Mouse (Mus musculus) B cell, adult 2 months (primary cell): ENCODE data around the gene L3mbtl2.
"Not testable (repeated sequence)": the region's sequence is repeated elsewhere in the genome, so short reads cannot be mapped to it uniquely, and the experiment has no call there.

Experiments used
- DNase-seq, 2 experiments: peaks; one replicate each; pipeline ENCODE4 v3.0.0; 2022

The L3mbtl2 gene

GRCm38 (mm10) chr15:81663697-81664561 is at the start of gene L3mbtl2:
Gene L3mbtl2 (plus strand): TSS chr15:81663889.
- DNase-seq: peak; percentile 91

DNA sequence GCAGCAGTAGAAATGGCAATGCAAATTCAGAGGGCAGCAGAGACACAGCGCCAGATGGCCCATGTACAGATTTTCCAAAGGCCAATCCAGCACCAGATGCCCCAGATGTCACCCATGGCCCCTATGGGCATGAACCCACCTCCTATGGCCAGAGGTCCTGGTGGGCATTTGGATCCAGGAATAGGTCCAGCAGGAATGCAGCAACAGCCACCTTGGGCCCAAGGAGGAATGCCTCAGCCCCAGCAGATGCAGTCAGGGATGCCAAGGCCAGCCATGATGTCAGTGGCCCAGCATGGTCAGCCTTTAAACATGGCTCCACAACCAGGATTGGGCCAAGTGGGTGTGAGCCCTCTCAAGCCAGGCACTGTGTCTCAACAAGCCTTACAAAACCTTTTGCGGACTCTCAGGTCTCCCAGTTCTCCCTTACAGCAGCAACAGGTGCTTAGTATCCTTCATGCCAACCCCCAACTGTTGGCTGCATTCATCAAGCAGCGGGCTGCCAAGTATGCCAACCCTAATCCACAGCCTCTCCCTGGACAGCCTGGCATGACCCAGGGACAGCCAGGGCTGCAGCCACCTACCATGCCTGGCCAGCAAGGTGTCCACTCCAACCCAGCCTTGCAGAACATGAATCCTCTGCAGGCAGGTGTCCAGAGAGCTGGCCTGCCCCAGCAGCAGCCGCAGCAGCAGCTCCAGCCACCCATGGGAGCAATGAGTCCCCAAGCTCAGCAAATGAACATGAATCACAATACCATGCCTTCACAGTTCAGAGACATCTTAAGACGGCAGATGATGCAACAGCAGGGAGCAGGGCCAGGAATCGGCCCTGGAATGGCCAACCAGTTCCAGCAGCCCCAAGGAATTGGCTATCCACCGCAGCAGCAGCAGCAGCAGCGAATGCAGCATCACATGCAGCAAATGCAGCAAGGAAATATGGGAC is 13.9 kb upstream of the L3mbtl2 start:
- no peak for DNase-seq

DNA sequence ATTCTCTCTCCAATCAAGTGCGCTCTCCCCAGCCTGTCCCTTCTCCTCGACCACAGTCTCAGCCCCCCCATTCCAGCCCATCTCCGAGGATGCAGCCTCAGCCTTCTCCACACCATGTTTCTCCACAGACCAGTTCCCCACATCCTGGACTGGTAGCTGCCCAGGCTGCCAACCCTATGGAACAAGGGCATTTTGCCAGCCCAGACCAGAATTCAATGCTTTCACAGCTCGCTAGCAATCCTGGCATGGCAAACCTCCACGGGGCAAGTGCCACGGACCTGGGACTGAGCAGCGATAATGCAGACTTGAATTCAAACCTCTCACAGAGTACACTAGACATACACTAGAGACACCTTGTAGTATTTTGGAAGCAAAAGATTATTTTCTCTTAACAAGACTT is 13.1 kb upstream of the L3mbtl2 start:
- no peak for DNase-seq

DNA sequence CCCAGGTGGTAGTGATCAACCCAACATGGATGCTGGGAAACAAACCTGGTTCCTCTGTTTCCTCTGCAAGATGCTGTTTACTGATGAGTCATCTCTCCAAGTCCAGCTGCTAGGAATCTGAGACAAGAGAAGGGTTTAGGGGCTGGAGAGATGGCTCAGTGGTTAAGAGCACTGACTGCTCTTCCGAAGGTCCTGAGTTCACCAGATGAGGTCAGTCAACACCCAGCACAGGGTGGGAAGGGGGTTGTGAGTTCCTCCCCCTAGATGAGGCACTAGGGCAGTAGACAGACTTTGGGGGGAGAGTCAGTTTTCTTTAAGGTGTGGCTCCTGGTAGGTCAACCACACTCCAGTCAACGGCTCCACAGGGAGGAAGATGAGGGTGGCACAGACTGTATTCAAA is 2.0 kb upstream of the L3mbtl2 start:
- DNase-seq: no peak

DNA sequence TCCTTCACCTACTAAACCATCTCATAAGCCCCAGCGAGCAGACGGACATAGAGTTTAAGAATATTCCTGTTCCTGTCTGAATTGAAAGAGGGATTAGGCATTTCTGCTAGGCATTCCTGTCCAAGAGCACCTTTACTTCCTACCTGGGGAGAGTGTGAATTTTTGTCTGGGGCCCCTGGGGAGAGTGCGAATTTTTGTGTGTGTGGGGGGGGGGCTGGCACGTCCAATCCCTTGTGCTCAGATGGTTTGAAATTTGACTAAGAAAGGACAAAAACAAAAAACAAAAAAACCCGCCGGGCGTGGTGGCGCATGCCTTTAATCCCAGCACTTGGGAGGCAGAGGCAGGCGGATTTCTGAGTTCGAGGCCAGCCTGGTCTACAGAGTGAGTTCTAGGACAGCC is 408 bp upstream of the L3mbtl2 start:
- no peak for DNase-seq

GRCm38 (mm10) chr15:81666957-81667356 is 3.3 kb downstream of the L3mbtl2 start:
- DNase-seq: no peak

GRCm38 (mm10) chr15:81670231-81670640 is 6.5 kb downstream of the L3mbtl2 start:
- peak; percentile 30 to 40 for DNase-seq

- DNase-seq: no peak
These were observed 12.9 kb downstream of the L3mbtl2 start for GRCm38 (mm10) chr15:81676637-81677036.

GRCm38 (mm10) chr15:81680301-81680805 is 16.7 kb downstream of the L3mbtl2 start:
- DNase-seq: no peak

DNA sequence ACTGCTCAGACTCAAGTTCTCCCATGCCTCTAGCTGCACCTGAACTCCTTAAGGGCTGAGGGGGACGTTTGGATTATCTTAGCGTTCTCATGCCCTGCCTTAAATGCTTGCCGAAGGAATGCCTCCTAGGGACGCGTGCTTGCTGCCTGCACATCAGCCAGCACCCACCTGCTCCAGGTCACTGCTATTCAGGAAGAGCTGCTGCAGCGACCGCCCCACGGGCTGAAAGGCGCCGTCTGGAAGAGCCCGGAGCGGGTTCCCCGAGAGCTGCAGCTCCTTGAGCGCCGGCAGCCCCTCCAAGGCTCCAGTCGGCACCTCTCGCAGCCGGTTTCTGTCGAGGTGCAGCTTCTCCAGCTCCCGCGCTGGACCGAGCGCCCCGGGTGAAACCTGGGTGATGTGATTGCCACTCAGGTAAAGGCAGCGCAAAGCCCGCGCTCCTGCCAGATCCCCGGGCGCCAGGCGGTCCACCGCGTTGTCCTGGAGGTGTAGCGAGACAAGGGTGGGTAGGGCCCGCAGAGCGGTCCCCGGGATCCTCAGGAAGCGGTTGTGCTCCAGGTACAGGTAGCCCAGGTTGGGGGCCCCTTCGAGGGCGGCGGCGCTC is 29.8 kb downstream of the L3mbtl2 start:
- DNase-seq: no peak

GRCm38 (mm10) chr15:81693967-81694881 is 30.5 kb downstream of the L3mbtl2 start:
- DNase-seq: peak; percentile 87

GRCm38 (mm10) chr15:81694891-81695290 is 31.2 kb downstream of the L3mbtl2 start:
- DNase-seq: no peak

DNA sequence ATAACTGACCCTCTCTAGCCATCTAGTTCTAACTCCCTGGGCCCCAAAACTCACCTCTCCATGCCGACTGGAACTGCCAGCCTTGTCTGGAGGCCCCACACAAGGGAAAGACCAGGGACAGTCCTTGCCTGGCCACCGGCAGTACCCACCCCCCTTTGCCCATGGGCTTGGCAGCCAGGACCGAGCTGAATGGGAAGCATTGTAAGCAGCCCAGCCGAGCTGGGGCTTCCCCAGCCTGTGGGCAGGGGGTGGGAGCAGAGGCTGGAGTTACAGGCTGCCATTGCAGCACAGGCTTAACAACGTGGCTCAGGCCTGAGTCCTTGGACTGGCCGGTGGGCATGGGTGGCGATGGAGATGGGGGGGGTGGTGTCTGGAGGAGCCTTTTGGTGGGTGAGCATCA is 33.5 kb downstream of the L3mbtl2 start, which contains the start of gene Chadl:
TSS of gene Chadl (minus strand) at position 113 of the 400 bp plus-strand sequence.
- DNase-seq: no peak

DNA sequence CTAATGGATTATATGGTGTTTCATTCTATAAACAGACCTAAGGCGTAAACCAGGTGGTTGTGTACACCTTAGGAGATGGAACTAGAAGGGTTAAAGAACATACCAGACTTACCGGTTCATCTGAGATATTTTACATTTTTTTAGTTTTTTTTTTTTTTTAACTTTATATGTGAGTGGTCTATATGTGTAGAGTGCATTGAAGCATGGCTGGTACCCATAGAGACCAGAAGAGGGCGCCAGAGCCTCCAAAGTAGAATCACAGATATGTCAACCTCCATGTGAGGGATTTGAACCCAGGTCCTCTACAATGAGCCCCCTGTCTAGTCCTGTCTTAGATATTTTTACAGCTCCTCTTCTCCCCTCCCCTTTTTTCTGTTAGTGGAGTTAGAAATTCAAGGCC is 34.2 kb downstream of the L3mbtl2 start:
- DNase-seq: peak; percentile 61 to 62

DNA sequence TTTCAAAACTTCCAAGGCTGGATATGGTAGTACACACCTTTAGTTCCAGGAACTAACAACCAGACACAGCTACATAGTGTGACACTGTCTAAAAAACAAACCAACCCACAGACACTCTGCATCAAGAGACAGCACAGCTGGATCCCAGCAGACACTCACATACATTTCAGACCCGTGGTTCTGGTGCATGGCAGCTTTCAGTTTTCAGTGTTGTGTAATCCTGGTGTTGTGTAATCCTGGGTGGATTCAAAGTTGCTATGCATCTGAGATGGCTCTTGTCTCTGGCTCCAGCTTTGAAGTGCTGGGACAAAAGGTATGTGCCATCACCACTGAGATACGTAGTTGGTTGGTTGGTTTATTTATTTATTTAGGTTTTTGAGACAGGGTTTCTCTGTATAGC is 34.8 kb downstream of the L3mbtl2 start:
- no peak for DNase-seq

DNA sequence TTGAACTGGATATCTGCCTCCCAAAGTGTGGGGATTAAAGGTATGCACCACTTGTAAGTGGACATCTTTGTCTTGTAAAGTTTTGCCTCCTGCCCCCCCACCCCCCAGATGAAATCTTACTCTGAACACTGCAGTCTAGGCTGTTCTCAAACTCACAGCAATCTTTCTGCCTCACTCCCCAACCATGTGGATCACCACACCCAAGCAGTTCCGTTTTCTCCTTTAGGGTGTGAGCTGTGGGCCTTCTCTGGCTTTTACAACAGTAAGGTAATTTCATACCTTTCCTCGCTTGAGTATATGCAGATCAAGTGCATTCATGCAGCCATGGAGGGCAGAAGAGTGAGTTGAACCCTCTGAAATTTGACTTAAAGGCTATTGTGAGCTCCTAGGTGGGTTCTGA is 36.5 kb downstream of the L3mbtl2 start:
- DNase-seq: no peak

DNA sequence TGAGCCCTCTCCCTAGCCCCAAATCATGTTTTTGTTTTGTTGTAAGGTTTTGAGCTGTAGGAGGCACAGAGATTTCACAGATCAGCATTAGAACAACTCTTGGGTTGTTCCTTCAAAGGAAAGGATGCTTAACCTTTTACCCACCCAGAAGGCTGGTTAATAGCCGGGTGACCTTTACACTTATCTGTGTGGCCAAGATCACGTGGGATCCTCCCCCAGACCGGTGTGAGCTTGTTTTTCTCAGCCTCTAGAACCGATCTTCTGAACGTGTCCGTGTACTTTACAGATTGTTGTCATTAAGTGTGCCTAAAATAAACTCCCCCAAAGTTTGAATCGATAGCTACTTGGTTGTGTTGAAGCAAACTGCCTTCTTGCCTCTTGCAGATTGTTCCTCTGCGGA is 36.9 kb downstream of the L3mbtl2 start:
- no peak for DNase-seq

- DNase-seq: not testable (repeated sequence)
These were observed 37.7 kb downstream of the L3mbtl2 start for GRCm38 (mm10) chr15:81701350-81701749.

- DNase-seq: no peak
These were observed 38.8 kb downstream of the L3mbtl2 start for GRCm38 (mm10) chr15:81702306-81703093.

- no peak for DNase-seq
These were observed 39.4 kb downstream of the L3mbtl2 start for GRCm38 (mm10) chr15:81703094-81703489.

DNA sequence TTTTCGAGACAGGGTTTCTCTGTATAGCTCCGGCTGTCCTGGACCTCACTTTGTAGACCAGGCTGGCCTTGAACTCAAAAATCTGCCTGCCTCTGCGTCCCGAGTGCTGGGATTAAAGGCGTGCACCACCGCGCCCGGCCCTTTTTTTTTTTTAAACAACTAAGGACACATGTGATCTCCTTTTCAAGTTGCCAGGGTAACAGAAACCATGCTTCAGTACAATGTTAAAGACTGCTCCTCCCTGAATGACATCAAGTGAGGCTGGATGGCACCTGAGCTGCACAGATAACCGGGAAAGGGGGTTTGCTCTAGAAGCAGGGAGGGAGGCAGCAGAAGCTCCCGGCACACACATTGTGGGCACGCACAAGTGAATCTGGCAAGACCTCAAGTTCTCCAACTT is 45.3 kb downstream of the L3mbtl2 start:
- no peak for DNase-seq
